Mouse (Mus musculus) E14TG2a.4 (cell line): ENCODE results near the gene Rabif.
"Not testable (repeated sequence)": the region's sequence is repeated elsewhere in the genome, so short reads cannot be mapped to it uniquely, and the experiment has no call there.

Experiments used
- H3K27me3 ChIP-seq: 2 replicates; pipeline ENCODE4 v1.6.1; 2014; ENCODE audit warnings: low read length, control low read depth; ENCODE audit not compliant: insufficient read depth
- H3K36me3 ChIP-seq: 2 replicates; pipeline ENCODE4 v1.6.1; 2014; ENCODE audit warnings: low read length, control low read depth; ENCODE audit not compliant: insufficient read depth
- H3K4me1 ChIP-seq: replicated peaks from 2 replicates; pipeline ENCODE4 v1.6.1; 2014; ENCODE audit warnings: low read depth, low read length, control low read depth
- H3K4me3 ChIP-seq: replicated peaks from 2 replicates; pipeline ENCODE4 v1.5.1; 2014; ENCODE audit warnings: mild to moderate bottlenecking, low read length
- H3K9me3 ChIP-seq: 2 replicates; pipeline ENCODE4 v1.6.1; 2014; ENCODE audit warnings: low read length, control low read depth
- CTCF ChIP-seq: conservative IDR thresholded peaks from 2 replicates; pipeline ENCODE4 v1.5.1; 2014; ENCODE audit warnings: low read length
- NANOG ChIP-seq: IDR thresholded peaks from 2 replicates; pipeline ENCODE4 v1.6.1; 2014; ENCODE audit warnings: borderline replicate concordance, low read length, mixed read lengths
- POU5F1 ChIP-seq: IDR thresholded peaks from 2 replicates; pipeline ENCODE4 v1.6.1; 2014; ENCODE audit warnings: low read length, borderline replicate concordance

Rabif gene

DNA sequence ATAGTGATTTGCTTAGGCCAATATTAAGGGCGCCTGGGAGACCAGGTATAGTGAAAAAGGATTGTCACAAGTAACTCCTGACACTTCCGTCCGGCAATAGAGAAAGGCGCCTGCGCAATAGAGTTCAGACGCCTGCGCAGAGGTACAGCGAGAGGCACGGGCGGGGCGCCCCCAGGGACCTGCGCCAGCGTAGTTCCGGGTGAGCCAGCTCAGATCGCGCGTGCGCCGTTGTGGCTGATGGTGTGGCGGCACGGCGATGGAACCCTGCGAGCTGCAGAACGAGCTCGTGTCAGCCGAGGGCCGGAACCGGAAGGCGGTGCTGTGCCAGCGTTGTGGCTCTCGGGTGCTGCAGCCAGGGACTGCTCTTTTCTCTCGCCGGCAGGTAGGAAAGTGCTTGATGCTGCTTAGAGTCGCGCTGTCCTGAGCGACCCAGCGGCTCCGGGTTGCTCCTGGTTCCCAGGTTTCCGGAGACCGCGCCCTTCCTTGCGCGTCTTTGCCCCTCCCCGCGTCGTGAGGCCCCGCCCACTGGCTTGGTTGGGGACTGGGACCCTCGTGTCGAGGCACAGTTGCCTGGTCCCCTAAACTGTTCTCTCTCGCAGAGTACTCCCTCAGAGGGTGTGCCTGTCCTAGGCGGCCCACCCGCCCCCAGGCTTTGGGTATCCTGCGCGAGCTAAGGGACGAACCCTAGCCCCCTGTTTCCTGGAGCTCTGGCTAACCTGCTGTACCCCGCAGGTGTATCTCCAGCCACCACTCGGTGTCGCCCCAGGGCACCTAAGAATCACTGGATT, at the start of gene Rabif:
Gene Rabif, plus strand, starts transcription at position 221 of the 788 bp plus-strand sequence.
- Histone ChIP-seq H3K36me3 (peaks cover 33% of the 10 kb centered on the region), H3K27me3 (no peaks in the 10 kb centered on the region), H3K9me3 (no peaks in the 10 kb centered on the region), H3K4me3 (peak within 1 kb of the TSS; percentile 93), H3K4me1 (peaks cover 71% of the 10 kb centered on the region)
- TF ChIP-seq CTCF (peak; percentile 24), POU5F1 (no peak)

GRCm38 (mm10) chr1:134445418-134445817, 49.0 kb upstream of the Rabif start:
- no peak for TF ChIP-seq CTCF
- TF ChIP-seq NANOG, result no peak
- TF ChIP-seq POU5F1, result no peak
- Histone ChIP-seq H3K9me3 (peaks cover 56% of the 10 kb centered on the region), H3K4me3 (no peak overlapping the region), H3K36me3 (peaks cover 6% of the 10 kb centered on the region; the same call in 1 of the 2 replicates), H3K27me3 (no peaks in the 10 kb centered on the region), H3K4me1 (no peaks in the 10 kb centered on the region)

- H3K4me1 ChIP-seq, H3K36me3 ChIP-seq, H3K27me3 ChIP-seq, H3K4me3 ChIP-seq: not testable (repeated sequence)
- peaks cover 40% of the 10 kb centered on the region for H3K9me3 ChIP-seq
Measured at GRCm38 (mm10) chr1:134448537-134448936, 45.9 kb upstream of the Rabif start.

DNA sequence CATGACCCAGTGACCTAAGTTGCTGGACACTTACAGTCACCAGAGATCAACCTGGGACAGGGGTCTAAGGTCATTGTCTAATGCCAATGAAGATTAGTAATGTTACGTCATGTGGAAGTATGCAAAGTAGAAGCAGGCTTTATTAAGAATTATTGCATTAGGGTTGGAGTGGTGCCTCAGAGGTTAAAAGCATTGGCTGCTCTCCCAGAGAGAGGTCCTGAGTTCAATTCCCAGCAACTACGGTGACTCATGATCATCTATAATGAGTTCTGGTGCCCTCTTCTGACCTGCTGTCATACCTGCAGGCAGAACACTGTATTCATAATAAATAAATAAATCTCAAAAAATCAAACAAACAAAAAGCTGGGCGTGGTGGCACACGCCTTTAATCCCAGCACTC, 44.2 kb upstream of the Rabif start:
- TF ChIP-seq CTCF (no peak), NANOG (no peak), POU5F1 (no peak)
- H3K4me3 ChIP-seq, result no peak overlapping the region
- H3K27me3 ChIP-seq, result no peaks in the 10 kb centered on the region
- peaks cover 24% of the 10 kb centered on the region for H3K9me3 ChIP-seq
- H3K4me1 ChIP-seq, result peaks cover 11% of the 10 kb centered on the region
- peaks cover 5% of the 10 kb centered on the region; the same call in 1 of the 2 replicates for H3K36me3 ChIP-seq

GRCm38 (mm10) chr1:134450986-134451385, 43.5 kb upstream of the Rabif start:
- Histone ChIP-seq H3K27me3 (no peaks in the 10 kb centered on the region), H3K4me3 (no peak overlapping the region), H3K4me1 (peaks cover 13% of the 10 kb centered on the region), H3K9me3 (peaks cover 16% of the 10 kb centered on the region), H3K36me3 (0 out of 2 replicates have a peak, but pooled peaks cover 3% of the 10 kb centered on the region)
- no peak for TF ChIP-seq NANOG
- peak; percentile 26; the same call in 1 of the 2 replicates for TF ChIP-seq CTCF

DNA sequence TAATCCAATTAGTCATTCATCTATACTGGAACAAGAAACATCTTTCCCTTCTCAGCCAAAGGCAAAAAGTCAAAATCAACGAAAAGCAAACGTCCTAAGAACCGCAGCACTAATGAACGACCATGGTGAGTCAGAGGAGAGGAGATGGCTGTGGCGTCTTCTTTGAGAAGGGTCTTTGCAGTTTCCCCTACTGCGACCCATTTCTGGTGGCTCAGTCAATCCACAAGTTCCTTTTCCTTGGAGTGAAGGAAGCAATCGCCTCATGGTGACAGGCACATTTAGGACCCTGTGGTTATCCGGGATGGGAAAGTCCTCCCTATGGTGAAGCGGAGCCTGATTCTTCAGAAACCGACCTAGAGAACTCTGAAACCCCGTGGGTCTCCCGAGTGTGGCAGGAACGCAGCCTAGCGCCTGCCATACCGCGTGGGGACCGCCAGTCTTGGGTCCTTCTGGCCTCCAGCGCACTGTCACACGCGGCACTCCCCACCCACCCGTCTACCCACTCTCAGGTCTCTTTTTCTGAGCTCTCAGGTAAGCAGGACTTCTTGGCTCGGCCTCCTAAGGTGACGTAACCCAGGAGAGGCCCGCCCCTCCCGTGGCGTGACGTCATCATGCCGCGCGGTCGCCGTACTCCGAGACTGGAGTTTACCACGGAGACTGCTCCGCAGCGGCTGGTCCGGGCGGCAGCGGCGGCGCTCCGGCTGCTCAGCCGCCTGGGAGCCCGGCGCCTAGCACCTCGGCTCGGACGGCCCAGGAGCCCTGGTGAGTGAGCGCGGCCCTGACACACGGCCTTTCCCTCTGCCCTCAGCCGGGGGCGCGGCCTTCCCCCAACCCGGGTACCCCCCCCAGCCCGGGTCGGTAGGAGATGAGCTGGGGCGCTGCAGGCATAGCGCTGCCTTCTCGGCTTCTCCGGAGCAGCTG, 39.3 kb upstream of the Rabif start, which contains the start of gene Klhl12:
Gene Klhl12, plus strand, starts transcription at position 628 of the 921 bp plus-strand sequence.
- peaks cover 21% of the 10 kb centered on the region for H3K36me3 ChIP-seq
- H3K4me1 ChIP-seq, result peaks cover 26% of the 10 kb centered on the region
- no peaks in the 10 kb centered on the region for H3K9me3 ChIP-seq
- peak within 1 kb of the TSS; percentile 99 for H3K4me3 ChIP-seq
- no peak for TF ChIP-seq NANOG
- no peak for TF ChIP-seq POU5F1
- no peak for TF ChIP-seq CTCF
- no peaks in the 10 kb centered on the region for H3K27me3 ChIP-seq

GRCm38 (mm10) chr1:134456060-134456459, 38.4 kb upstream of the Rabif start:
- peaks cover 26% of the 10 kb centered on the region for H3K4me1 ChIP-seq
- H3K36me3 ChIP-seq, result peaks cover 30% of the 10 kb centered on the region

DNA sequence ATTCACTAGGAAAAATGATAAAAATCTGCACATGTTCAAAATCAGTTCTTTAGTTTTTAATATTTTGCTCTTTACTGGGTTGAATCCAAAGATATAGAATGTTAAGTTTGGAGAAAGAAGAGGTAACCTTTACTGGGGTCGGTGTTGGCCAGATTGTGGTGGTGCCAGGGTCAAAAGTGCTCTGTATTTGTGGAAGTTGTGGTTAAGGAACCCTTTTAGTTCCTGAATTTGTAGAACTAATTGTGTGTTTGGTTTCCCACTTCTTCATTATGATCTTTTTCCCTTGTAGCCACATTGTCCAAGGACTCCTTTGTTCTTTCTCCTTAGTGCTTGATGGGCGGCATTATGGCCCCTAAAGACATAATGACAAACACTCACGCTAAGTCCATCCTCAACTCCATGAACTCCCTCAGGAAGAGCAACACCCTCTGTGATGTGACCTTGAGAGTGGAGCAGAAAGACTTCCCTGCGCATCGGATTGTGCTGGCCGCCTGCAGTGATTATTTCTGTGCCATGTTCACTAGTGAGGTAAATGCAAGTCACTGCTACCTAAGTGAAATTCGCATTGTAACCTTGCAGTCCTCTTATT, 36.2 kb upstream of the Rabif start:
- no peaks in the 10 kb centered on the region for H3K27me3 ChIP-seq
- H3K4me1 ChIP-seq, result peaks cover 26% of the 10 kb centered on the region
- peaks cover 47% of the 10 kb centered on the region for H3K36me3 ChIP-seq
- TF ChIP-seq NANOG, result peak; percentile 83
- no peak for TF ChIP-seq CTCF
- TF ChIP-seq POU5F1, result no peak
- no peaks in the 10 kb centered on the region for H3K9me3 ChIP-seq
- H3K4me3 ChIP-seq, result no peak overlapping the region

More at GRCm38 (mm10) chr1:134456060-134456459, 38.4 kb upstream of the Rabif start:
- H3K4me3 ChIP-seq, result peak overlapping the region; percentile 99
- no peaks in the 10 kb centered on the region for H3K9me3 ChIP-seq
- TF ChIP-seq CTCF, result no peak
- TF ChIP-seq POU5F1, result no peak
- no peak for TF ChIP-seq NANOG
- H3K27me3 ChIP-seq, result no peaks in the 10 kb centered on the region
